Mouse (Mus musculus): ENCODE data around the gene Krtap3-1. TPM values are rescaled to one million over a fixed set of nuclear protein-coding genes. Genes with fewer than 3 reads are reported as not detected.
"Not testable (repeated sequence)": the region's sequence is repeated elsewhere in the genome, so short reads cannot be mapped to it uniquely, and the experiment has no call there.

Gene Krtap3-1
- total RNA-seq (2021) = not detected
- long read RNA-seq, experiment 1 = 0 reads
- long read RNA-seq, experiment 2 = 0 reads

- DNase-seq = no peak
Measured at GRCm38 (mm10) chr11:99566530-99566929, at the start of gene Krtap3-1. Gene Krtap3-1, minus strand, starts transcription at chr11:99566630.

- DNase-seq = no peak
Measured at GRCm38 (mm10) chr11:99614796-99615363, 48.5 kb upstream of the Krtap3-1 start, which contains the start of gene Krtap2-4. Gene Krtap2-4, minus strand, starts transcription at chr11:99614846.

- DNase-seq = not testable (repeated sequence)
Measured at GRCm38 (mm10) chr11:99610089-99610488, 43.7 kb upstream of the Krtap3-1 start, which contains the start of gene Gm11937. Gene Gm11937, minus strand, starts transcription at chr11:99610189.

- DNase-seq = no peak
Measured at GRCm38 (mm10) chr11:99609126-99609525, 42.7 kb upstream of the Krtap3-1 start.

GRCm38 (mm10) chr11:99603208-99603607 lies 36.8 kb upstream of the Krtap3-1 start, which contains the start of gene Gm11938:
Gene Gm11938, minus strand, starts transcription at chr11:99603308.
- DNase-seq = not testable (repeated sequence)

GRCm38 (mm10) chr11:99597742-99598141 lies 31.3 kb upstream of the Krtap3-1 start, which contains the start of gene Krtap9-3:
Gene Krtap9-3, minus strand, starts transcription at chr11:99598105.
- not testable (repeated sequence) for DNase-seq

- DNase-seq = no peak
Measured at GRCm38 (mm10) chr11:99590981-99591380, 24.6 kb upstream of the Krtap3-1 start, which contains the start of gene Krtap1-3. Gene Krtap1-3, minus strand, starts transcription at chr11:99591339.

GRCm38 (mm10) chr11:99585096-99585495 lies 18.7 kb upstream of the Krtap3-1 start:
- DNase-seq = no peak

- no peak for DNase-seq
Measured at GRCm38 (mm10) chr11:99583245-99583704, 16.8 kb upstream of the Krtap3-1 start, which contains the start of gene Krtap1-4. Gene Krtap1-4, minus strand, starts transcription at chr11:99583654.

- no peak for DNase-seq
Measured at GRCm38 (mm10) chr11:99581564-99581963, 15.1 kb upstream of the Krtap3-1 start.

- DNase-seq = no peak
Measured at GRCm38 (mm10) chr11:99581051-99581450, 14.6 kb upstream of the Krtap3-1 start.

GRCm38 (mm10) chr11:99580636-99581035 lies 14.2 kb upstream of the Krtap3-1 start, which contains the start of gene Krtap1-5:
Gene Krtap1-5, minus strand, starts transcription at chr11:99581016.
- no peak for DNase-seq

GRCm38 (mm10) chr11:99574106-99574505 lies 7.7 kb upstream of the Krtap3-1 start:
- DNase-seq = peak; percentile 85

- DNase-seq = no peak
Measured at GRCm38 (mm10) chr11:99573164-99573563, 6.7 kb upstream of the Krtap3-1 start.

GRCm38 (mm10) chr11:99562580-99562979 lies 3.9 kb downstream of the Krtap3-1 start:
- DNase-seq = no peak

- no peak for DNase-seq
Measured at GRCm38 (mm10) chr11:99559366-99559765, 7.1 kb downstream of the Krtap3-1 start, which contains the start of gene Gm11939. Gene Gm11939, minus strand, starts transcription at chr11:99559466.

GRCm38 (mm10) chr11:99557976-99558745 lies 8.3 kb downstream of the Krtap3-1 start:
- DNase-seq = no peak

- DNase-seq = no peak
Measured at GRCm38 (mm10) chr11:99556753-99557152, 9.7 kb downstream of the Krtap3-1 start, which contains the start of gene Krtap3-2. Gene Krtap3-2, minus strand, starts transcription at chr11:99556853.

GRCm38 (mm10) chr11:99556195-99556594 lies 10.2 kb downstream of the Krtap3-1 start:
- no peak for DNase-seq

GRCm38 (mm10) chr11:99550765-99551164 lies 15.7 kb downstream of the Krtap3-1 start, which contains the start of gene Krtap3-3:
Gene Krtap3-3, minus strand, starts transcription at chr11:99550865.
- no peak for DNase-seq

- no peak for DNase-seq
Measured at GRCm38 (mm10) chr11:99547892-99548291, 18.5 kb downstream of the Krtap3-1 start.

GRCm38 (mm10) chr11:99539721-99540120 lies 26.7 kb downstream of the Krtap3-1 start:
- peak; percentile 50 for DNase-seq

All from adrenal gland, postnatal 10 days (tissue).